Mouse (Mus musculus): ENCODE data around the gene Pitpnm2. TPM values are rescaled to one million over a fixed set of nuclear protein-coding genes. Genes with fewer than 3 reads are reported as not detected.
"Not testable (repeated sequence)": the region's sequence is repeated elsewhere in the genome, so short reads cannot be mapped to it uniquely, and the experiment has no call there.

Gene Pitpnm2
- polyA plus RNA-seq, 1 experiment from 2014 or later, result 10.2 TPM

DNA sequence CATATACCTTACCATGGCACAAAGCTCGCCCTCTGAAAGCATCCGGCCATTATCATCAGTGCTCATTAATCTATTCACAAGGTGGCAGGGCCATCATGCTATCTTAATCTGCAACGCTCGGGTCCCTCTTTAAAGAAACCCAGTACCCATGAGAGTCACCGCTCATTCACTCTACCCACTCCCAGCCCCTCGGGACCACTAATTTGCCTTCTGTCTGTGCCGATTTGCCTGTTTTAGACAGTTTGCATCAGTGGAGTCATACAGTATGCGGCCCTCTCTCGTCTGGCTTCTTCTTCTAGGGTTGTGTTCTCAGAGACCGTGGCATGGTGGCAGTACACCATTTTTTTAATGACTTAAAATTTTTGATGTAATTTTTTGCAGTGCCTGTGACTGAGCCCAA is 30.1 kb downstream of the Pitpnm2 start:
- no peak overlapping the region for H3K9ac ChIP-seq (ENCODE audit: low read length)
- H3K27ac ChIP-seq (replicated peaks in 1 of 2; ENCODE audit: control insufficient read depth in 1 of 2, insufficient read depth in 1 of 2, low read depth in 2 of 2, low read length in 2 of 2), result peak overlapping the region; percentile 54 to 80
- H3K9me3 ChIP-seq (ENCODE audit: control insufficient read depth, low read length), result no peaks in the 10 kb centered on the region
- no peak overlapping the region for H3K4me3 ChIP-seq (ENCODE audit: control insufficient read depth in 1 of 2, insufficient read depth in 1 of 2, low read depth in 1 of 2, low read length in 2 of 2)
- ATAC-seq (ENCODE audit: insufficient number of reproducible peaks, insufficient read depth, low FRiP score, low read depth), result no peak
- no peaks in the 10 kb centered on the region for H3K27me3 ChIP-seq (ENCODE audit: control insufficient read depth, insufficient read depth, low read length)
- H3K4me2 ChIP-seq (ENCODE audit: low read length), result peak overlapping the region; percentile 31; the same call in 1 of the 2 replicates
- peaks cover 15% of the 10 kb centered on the region for H3K36me3 ChIP-seq (ENCODE audit: control insufficient read depth, insufficient read depth, low read length)
- H3K4me1 ChIP-seq (ENCODE audit: control insufficient read depth in 2 of 2, insufficient read depth in 2 of 2, low read length in 2 of 2), result peaks cover 76 to 99% of the 10 kb centered on the region in 2 experiments
- WGBS, result 77% methylated on average over 10 of the region's 10 CpGs

- ATAC-seq (ENCODE audit: insufficient number of reproducible peaks, insufficient read depth, low FRiP score, low read depth), result peak; percentile 41
- peak overlapping the region; percentile 60 for H3K9ac ChIP-seq (ENCODE audit: low read length)
- no peaks in the 10 kb centered on the region for H3K9me3 ChIP-seq (ENCODE audit: control insufficient read depth, low read length)
- WGBS, result 28% methylated on average over 7 of the region's 7 CpGs
- no peak overlapping the region for H3K4me3 ChIP-seq (ENCODE audit: control insufficient read depth in 1 of 2, insufficient read depth in 1 of 2, low read depth in 1 of 2, low read length in 2 of 2)
- peak overlapping the region; percentile 31 for H3K4me2 ChIP-seq (ENCODE audit: low read length)
- H3K4me1 ChIP-seq (ENCODE audit: control insufficient read depth in 2 of 2, insufficient read depth in 2 of 2, low read length in 2 of 2), result peaks cover 75 to 99% of the 10 kb centered on the region in 2 experiments
- peak overlapping the region; percentile 65 to 80 for H3K27ac ChIP-seq (replicated peaks in 1 of 2; ENCODE audit: control insufficient read depth in 1 of 2, insufficient read depth in 1 of 2, low read depth in 2 of 2, low read length in 2 of 2)
- peaks cover 15% of the 10 kb centered on the region for H3K36me3 ChIP-seq (ENCODE audit: control insufficient read depth, insufficient read depth, low read length)
- H3K27me3 ChIP-seq (ENCODE audit: control insufficient read depth, insufficient read depth, low read length), result no peaks in the 10 kb centered on the region
These were observed 30.6 kb downstream of the Pitpnm2 start for GRCm38 (mm10) chr5:124218986-124219385.

DNA sequence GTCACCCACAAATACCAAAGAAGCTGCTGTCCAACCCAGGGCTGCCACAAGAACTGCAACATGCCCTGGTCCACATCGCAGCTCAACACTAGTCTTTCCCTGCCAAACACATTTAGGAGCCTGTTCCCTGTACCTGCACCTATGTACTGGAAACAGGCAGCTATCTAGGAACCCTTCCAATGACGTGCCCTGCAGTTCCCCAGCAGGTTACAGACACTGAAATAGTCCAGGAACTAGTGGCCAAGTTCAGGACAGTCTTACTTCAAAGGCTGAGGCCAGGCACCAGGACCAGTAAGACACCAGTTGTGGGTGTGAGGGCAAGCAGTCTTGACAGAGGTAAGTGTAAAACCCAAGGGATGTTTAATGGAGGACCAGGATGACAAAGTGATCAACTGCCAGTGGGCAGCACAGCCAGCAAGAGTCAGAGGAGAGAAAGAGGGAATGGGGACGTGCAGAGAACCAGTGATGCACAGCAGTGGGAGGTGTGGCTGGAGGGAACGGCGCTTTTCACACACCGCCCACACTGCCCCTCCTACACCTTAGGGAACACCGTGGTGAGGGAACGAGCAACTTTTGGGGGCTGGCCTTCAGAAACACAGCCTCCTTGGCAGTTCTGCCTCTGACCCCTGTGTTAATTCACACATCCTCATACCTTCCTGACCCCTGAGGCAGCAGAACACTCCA is 31.9 kb downstream of the Pitpnm2 start:
- no peak for ATAC-seq (ENCODE audit: insufficient number of reproducible peaks, insufficient read depth, low FRiP score, low read depth)
- 36% methylated on average over 8 of the region's 8 CpGs for WGBS
- 0 out of 2 replicates have a peak overlapping the region, but pooled peaks have one; percentile 31 for H3K4me2 ChIP-seq (ENCODE audit: low read length)
- H3K9me3 ChIP-seq (ENCODE audit: control insufficient read depth, low read length), result no peaks in the 10 kb centered on the region
- peaks cover 15% of the 10 kb centered on the region for H3K36me3 ChIP-seq (ENCODE audit: control insufficient read depth, insufficient read depth, low read length)
- H3K27ac ChIP-seq (replicated peaks in 1 of 2; ENCODE audit: control insufficient read depth in 1 of 2, insufficient read depth in 1 of 2, low read depth in 2 of 2, low read length in 2 of 2), result peak overlapping the region; percentile 65 to 80; a peak in 3 of 4 replicates
- no peaks in the 10 kb centered on the region for H3K27me3 ChIP-seq (ENCODE audit: control insufficient read depth, insufficient read depth, low read length)
- no peak overlapping the region for H3K4me3 ChIP-seq (ENCODE audit: control insufficient read depth in 1 of 2, insufficient read depth in 1 of 2, low read depth in 1 of 2, low read length in 2 of 2)
- H3K9ac ChIP-seq (ENCODE audit: low read length), result peak overlapping the region; percentile 60
- H3K4me1 ChIP-seq (ENCODE audit: control insufficient read depth in 2 of 2, insufficient read depth in 2 of 2, low read length in 2 of 2), result peaks cover 77 to 99% of the 10 kb centered on the region in 2 experiments

DNA sequence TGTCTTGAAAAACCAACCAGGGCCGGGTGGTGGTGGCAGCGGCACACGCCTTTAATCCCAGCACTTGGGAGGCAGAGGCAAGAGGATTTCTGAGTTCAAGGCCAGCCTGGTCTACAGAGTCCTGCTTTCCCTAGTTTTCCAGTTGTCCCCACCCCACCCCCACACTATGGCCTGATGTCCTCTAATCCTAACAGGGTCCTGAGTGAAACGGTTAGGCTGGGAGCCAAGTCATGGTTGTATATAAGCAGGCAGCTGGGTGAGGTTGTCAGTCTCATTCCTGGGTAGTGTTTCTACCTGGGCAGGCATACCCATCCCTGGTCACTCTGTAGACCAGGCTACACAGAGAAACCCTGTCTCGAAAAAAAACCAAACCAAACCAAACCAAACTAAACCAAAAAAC is 32.5 kb downstream of the Pitpnm2 start:
- not testable (repeated sequence) for H3K4me2 ChIP-seq (ENCODE audit: low read length); H3K27me3 ChIP-seq (ENCODE audit: control insufficient read depth, insufficient read depth, low read length); H3K9me3 ChIP-seq (ENCODE audit: control insufficient read depth, low read length); H3K4me3 ChIP-seq (ENCODE audit: control insufficient read depth in 1 of 2, insufficient read depth in 1 of 2, low read depth in 1 of 2, low read length in 2 of 2); ATAC-seq (ENCODE audit: insufficient number of reproducible peaks, insufficient read depth, low FRiP score, low read depth); H3K9ac ChIP-seq (ENCODE audit: low read length)
- Histone ChIP-seq H3K4me1 (ENCODE audit: control insufficient read depth in 2 of 2, insufficient read depth in 2 of 2, low read length in 2 of 2) (peaks cover 73 to 96% of the 10 kb centered on the region in 2 experiments), H3K27ac (replicated peaks in 1 of 2; ENCODE audit: control insufficient read depth in 1 of 2, insufficient read depth in 1 of 2, low read depth in 2 of 2, low read length in 2 of 2) (0 out of 4 replicates have a peak overlapping the region, but pooled peaks of 1 of the 2 experiments have one; percentile 80), H3K36me3 (ENCODE audit: control insufficient read depth, insufficient read depth, low read length) (peaks cover 15% of the 10 kb centered on the region)
- WGBS, result 79% methylated on average over 5 of the region's 5 CpGs

GRCm38 (mm10) chr5:124216403-124216802 is 33.2 kb downstream of the Pitpnm2 start:
- Histone ChIP-seq H3K4me1 (ENCODE audit: control insufficient read depth in 2 of 2, insufficient read depth in 2 of 2, low read length in 2 of 2) (peaks cover 73 to 94% of the 10 kb centered on the region in 2 experiments), H3K27ac (replicated peaks in 1 of 2; ENCODE audit: control insufficient read depth in 1 of 2, insufficient read depth in 1 of 2, low read depth in 2 of 2, low read length in 2 of 2) (0 out of 4 replicates have a peak overlapping the region, but pooled peaks of 1 of the 2 experiments have one; percentile 96)

GRCm38 (mm10) chr5:124215647-124216046 is 33.9 kb downstream of the Pitpnm2 start:
- Histone ChIP-seq H3K27ac (replicated peaks in 1 of 2; ENCODE audit: control insufficient read depth in 1 of 2, insufficient read depth in 1 of 2, low read depth in 2 of 2, low read length in 2 of 2) (peak overlapping the region; percentile 94 to 96), H3K9ac (ENCODE audit: low read length) (no peak overlapping the region)

More at GRCm38 (mm10) chr5:124216403-124216802, 33.2 kb downstream of the Pitpnm2 start:
- Histone ChIP-seq H3K9me3 (ENCODE audit: control insufficient read depth, low read length) (no peaks in the 10 kb centered on the region), H3K4me2 (ENCODE audit: low read length) (no peak overlapping the region), H3K4me3 (ENCODE audit: control insufficient read depth in 1 of 2, insufficient read depth in 1 of 2, low read depth in 1 of 2, low read length in 2 of 2) (no peak overlapping the region), H3K36me3 (ENCODE audit: control insufficient read depth, insufficient read depth, low read length) (peaks cover 15% of the 10 kb centered on the region), H3K9ac (ENCODE audit: low read length) (no peak overlapping the region), H3K27me3 (ENCODE audit: control insufficient read depth, insufficient read depth, low read length) (no peaks in the 10 kb centered on the region)
- 82% methylated on average over 6 of the region's 6 CpGs for WGBS
- ATAC-seq (ENCODE audit: insufficient number of reproducible peaks, insufficient read depth, low FRiP score, low read depth), result no peak

GRCm38 (mm10) chr5:124214516-124215145 is 34.9 kb downstream of the Pitpnm2 start:
- no peaks in the 10 kb centered on the region for H3K27me3 ChIP-seq (ENCODE audit: control insufficient read depth, insufficient read depth, low read length)
- no peaks in the 10 kb centered on the region for H3K9me3 ChIP-seq (ENCODE audit: control insufficient read depth, low read length)
- no peak overlapping the region for H3K4me3 ChIP-seq (ENCODE audit: control insufficient read depth in 1 of 2, insufficient read depth in 1 of 2, low read depth in 1 of 2, low read length in 2 of 2)
- WGBS, result 69% methylated on average over 14 of the region's 14 CpGs
- H3K27ac ChIP-seq (replicated peaks in 1 of 2; ENCODE audit: control insufficient read depth in 1 of 2, insufficient read depth in 1 of 2, low read depth in 2 of 2, low read length in 2 of 2), result peak overlapping the region; percentile 94 to 96
- peaks cover 77 to 94% of the 10 kb centered on the region in 2 experiments for H3K4me1 ChIP-seq (ENCODE audit: control insufficient read depth in 2 of 2, insufficient read depth in 2 of 2, low read length in 2 of 2)
- H3K36me3 ChIP-seq (ENCODE audit: control insufficient read depth, insufficient read depth, low read length), result peaks cover 17% of the 10 kb centered on the region
- peak overlapping the region; percentile 59 for H3K9ac ChIP-seq (ENCODE audit: low read length)
- no peak overlapping the region for H3K4me2 ChIP-seq (ENCODE audit: low read length)
- no peak for ATAC-seq (ENCODE audit: insufficient number of reproducible peaks, insufficient read depth, low FRiP score, low read depth)

More at GRCm38 (mm10) chr5:124215647-124216046, 33.9 kb downstream of the Pitpnm2 start:
- Histone ChIP-seq H3K4me3 (ENCODE audit: control insufficient read depth in 1 of 2, insufficient read depth in 1 of 2, low read depth in 1 of 2, low read length in 2 of 2) (no peak overlapping the region), H3K4me2 (ENCODE audit: low read length) (no peak overlapping the region), H3K9me3 (ENCODE audit: control insufficient read depth, low read length) (no peaks in the 10 kb centered on the region), H3K36me3 (ENCODE audit: control insufficient read depth, insufficient read depth, low read length) (peaks cover 15% of the 10 kb centered on the region), H3K4me1 (ENCODE audit: control insufficient read depth in 2 of 2, insufficient read depth in 2 of 2, low read length in 2 of 2) (peaks cover 73 to 94% of the 10 kb centered on the region in 2 experiments), H3K27me3 (ENCODE audit: control insufficient read depth, insufficient read depth, low read length) (no peaks in the 10 kb centered on the region)
- ATAC-seq (ENCODE audit: insufficient number of reproducible peaks, insufficient read depth, low FRiP score, low read depth), result no peak
- WGBS, result 67% methylated on average over 10 of the region's 10 CpGs
